Mouse (Mus musculus) monocyte, adult 5-6 weeks (primary cell): ENCODE measurements around the gene Lrch1. TPM values are rescaled to one million over a fixed set of nuclear protein-coding genes. Genes with fewer than 3 reads are reported as not detected.

ENCODE experiments used
- ATAC-seq: fragments of 153-309, 156-312 bp; replicated peaks from 2 replicates; pipeline ENCODE4 v1.8.0; 2017; ENCODE audit warnings: mild to moderate bottlenecking; ENCODE audit not compliant: low TSS enrichment, insufficient number of reproducible peaks, severe bottlenecking, poor library complexity, low FRiP score
- total RNA-seq: library from RNA; stranded (forward); fragments of 200-1000, 200-491, 200-594 nt; gene quantifications from 3 replicates; pipeline ENCODE4 v1.2.3, GENCODE M21; 2017

Lrch1 gene
- total RNA-seq, 1 experiment from 2014 or later = 31.4 TPM

DNA sequence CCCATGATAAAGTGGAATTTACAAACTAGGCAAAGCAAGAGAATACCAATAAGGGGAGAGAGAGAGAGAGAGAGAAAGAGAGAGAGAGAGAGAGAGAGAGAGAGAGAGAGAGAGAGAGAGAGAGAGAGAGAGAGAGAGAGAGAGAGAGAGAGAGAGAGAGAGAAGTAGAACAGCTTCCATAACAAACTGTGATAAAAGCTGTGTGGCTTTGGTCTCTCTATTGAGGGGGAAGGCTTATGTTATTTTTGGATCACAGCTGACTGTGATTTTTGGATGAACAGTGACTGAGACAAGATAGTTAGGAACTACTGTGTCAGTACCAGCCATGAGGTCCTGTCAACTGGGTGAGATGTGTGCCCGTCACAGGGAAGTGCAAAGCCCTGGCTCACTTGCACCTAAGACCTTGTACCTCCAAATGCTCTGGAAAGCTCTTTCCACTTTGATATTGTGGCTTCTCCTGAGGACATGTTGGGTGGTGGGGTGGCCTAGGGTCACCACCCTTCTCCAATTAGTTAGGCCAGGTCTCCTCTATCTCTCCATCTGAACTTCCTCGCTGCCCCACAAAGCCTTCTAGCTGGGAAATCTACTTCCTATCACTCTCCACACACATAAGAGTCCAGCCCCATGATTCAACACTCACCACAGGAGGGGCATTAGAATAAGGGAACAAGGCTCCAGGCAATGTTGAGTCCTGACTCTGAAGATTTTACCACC is 79.3 kb downstream of the Lrch1 start:
- no peak; the same call in 1 of the 2 replicates for ATAC-seq

DNA sequence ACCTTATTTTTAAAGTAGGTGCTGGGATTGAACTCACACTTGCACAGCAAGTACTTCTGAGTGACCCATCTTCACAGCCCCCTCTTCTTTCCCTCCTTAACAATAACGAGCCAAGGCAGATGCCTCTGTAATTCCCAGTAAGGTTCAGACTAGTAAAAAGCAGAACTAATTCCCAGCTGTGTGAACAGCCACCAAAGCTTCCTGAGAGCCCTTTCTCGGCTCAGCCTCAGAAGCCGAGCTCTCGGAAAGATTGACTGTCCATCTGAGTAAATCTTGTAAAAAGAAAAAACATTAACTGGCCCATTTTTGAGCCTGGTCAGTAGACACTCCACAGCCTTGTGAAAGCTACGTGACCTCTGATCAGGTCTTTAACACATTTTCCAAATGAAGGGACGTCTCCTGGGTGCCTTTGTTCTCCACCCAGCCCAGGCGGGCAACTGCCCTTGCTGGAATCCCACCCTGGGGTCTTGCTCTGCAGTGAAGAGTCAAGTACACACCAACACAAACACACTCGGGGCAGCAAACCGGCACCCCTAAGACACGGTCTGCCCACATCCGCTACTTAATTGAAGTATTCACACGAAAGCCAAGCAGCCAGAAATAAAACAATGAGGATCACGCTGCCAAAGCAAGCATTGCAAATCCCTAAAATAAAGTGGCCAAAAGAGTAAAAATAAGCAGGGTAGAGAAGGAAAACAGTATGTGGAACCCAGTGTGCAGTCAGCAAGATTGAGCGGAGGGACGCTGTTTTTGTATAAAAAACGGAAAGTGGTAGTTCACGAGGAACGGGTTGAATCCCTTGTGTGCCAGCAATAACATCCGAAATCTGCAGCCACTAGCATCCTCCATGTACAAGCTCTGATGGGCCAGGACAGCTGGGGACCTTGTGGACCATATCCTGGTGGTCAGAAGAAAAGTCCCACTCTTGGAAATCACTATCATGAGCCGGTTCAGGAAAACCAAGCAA is 80.3 kb downstream of the Lrch1 start:
- ATAC-seq = no peak

- ATAC-seq = no peak
These were observed 81.9 kb downstream of the Lrch1 start for GRCm38 (mm10) chr14:74865738-74866137.

- ATAC-seq = no peak
These were observed 82.7 kb downstream of the Lrch1 start for GRCm38 (mm10) chr14:74864805-74865483.

GRCm38 (mm10) chr14:74861456-74861855 is 86.2 kb downstream of the Lrch1 start:
- no peak for ATAC-seq

- ATAC-seq = no peak
These were observed 88.5 kb downstream of the Lrch1 start for GRCm38 (mm10) chr14:74859154-74859553.

- peak; percentile 61; the same call in 1 of the 2 replicates for ATAC-seq
These were observed 92.2 kb downstream of the Lrch1 start for GRCm38 (mm10) chr14:74855429-74855828.

- ATAC-seq = no peak
These were observed 93.9 kb downstream of the Lrch1 start for GRCm38 (mm10) chr14:74853759-74854100.

- no peak for ATAC-seq
These were observed 94.5 kb downstream of the Lrch1 start for GRCm38 (mm10) chr14:74852965-74853758.

GRCm38 (mm10) chr14:74851866-74852265 is 95.8 kb downstream of the Lrch1 start:
- no peak for ATAC-seq

DNA sequence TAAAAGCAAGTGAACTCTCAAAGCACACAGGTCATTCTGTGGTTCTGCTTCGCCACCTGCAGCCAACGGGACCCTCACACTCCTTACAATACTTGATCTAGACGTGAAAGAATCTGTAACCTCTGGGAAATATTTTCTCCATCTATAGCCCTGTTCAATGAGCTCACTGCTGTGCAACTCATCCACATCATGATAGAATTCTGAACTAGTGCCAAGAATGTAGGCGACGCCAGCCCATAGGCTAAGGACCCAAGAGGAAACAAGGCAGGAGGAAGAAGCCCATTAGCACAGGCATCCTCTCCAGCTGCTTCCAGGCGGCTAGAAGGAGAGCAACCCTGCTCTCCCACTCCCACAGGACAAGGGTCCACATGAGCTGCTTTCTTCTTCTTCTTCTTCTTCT is 98.7 kb downstream of the Lrch1 start:
- no peak for ATAC-seq

GRCm38 (mm10) chr14:74848224-74848623 is 99.5 kb downstream of the Lrch1 start:
- ATAC-seq = no peak

- ATAC-seq = peak; percentile 96
These were observed 100.2 kb downstream of the Lrch1 start for GRCm38 (mm10) chr14:74847311-74848133.

GRCm38 (mm10) chr14:74846668-74847067 is 101.0 kb downstream of the Lrch1 start:
- ATAC-seq = no peak

DNA sequence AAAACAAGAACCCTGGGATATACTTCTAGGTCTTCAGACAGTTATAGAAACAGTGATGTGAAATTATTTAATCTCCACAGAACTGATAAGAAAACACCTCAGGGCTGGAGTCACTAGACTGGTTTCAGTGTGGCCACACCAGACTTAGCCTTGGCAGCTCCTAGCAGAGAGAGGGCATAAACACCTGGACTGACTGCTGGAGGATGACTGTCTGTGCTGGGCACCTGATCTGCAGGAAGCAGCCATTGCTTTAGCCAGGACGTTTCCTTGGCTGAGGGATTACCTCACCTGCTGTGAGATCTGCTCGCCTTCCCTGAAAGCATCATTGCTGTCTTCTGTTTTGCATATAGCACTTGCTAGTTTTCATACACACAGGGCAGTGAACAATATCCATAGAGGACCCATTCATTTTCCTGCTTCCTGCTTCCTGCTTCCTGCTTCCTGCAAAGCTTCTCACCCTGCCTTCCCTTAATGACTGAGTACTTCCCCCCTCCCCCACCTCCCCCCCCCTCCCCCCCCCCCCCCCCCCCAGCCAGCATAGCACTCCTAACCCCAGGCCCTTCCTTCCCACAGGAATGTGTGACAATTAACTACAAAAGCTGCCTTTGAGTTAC is 101.9 kb downstream of the Lrch1 start:
- ATAC-seq = no peak

- ATAC-seq = peak; percentile 95
These were observed 106.0 kb downstream of the Lrch1 start for GRCm38 (mm10) chr14:74841708-74842107.

DNA sequence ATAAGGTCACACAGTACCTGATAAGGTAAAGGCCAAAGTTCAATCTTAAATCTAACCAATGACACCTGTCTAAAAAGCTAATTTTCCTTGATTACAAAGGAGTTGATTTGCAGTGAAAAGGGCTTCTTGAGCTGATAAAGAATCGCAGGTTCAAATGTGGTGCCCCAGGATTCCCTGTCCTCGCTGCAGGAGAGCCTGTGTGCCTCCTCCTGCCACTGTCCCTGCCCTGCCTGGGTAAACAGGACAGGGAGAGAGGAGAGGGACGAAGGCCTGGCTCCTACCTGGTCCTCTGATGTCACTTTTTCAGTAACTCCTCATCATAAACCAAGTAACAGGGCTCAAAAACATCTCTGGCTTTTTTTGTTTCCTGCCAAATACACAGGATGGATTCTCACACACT is 106.4 kb downstream of the Lrch1 start:
- no peak for ATAC-seq
